Mouse (Mus musculus) activated CD4-positive, CD25-positive, alpha-beta regulatory T cell, adult 4 months (primary cell): ENCODE results near the gene Tmem106a. TPM values are rescaled to one million over a fixed set of nuclear protein-coding genes. Genes with fewer than 3 reads are reported as not detected.

Experiments used
- polyA plus RNA-seq, 2 experiments: library from polyadenylated mRNA; unstranded; fragments of 100-300 nt; shearing (Covaris generic); gene quantifications; one replicate each; pipeline ENCODE4 v1.2.1; 2017

Gene Tmem106a
- polyA plus RNA-seq, 2 experiments from 2014 or later = 13.4 to 13.6 TPM

Other genes with a start within 250 kb of the Tmem106a start
- gene G6pc, start 214.7 kb upstream of the Tmem106a start, polyA plus RNA-seq = not detected
- 10 to 100 TPM; 33.5 to 42.6 TPM for gene Aarsd1, start 164.6 kb upstream of the Tmem106a start, polyA plus RNA-seq
- gene Gm27029, start 157.4 kb upstream of the Tmem106a start, polyA plus RNA-seq = 1 to 10 TPM in 1 of 2 experiments, not detected in 1; 1.5 TPM
- gene Rundc1, start 157.2 kb upstream of the Tmem106a start, polyA plus RNA-seq = 1 to 10 TPM; 5.4 to 8.0 TPM
- 1 to 10 TPM; 1.1 to 4.2 TPM for gene Ptges3l, start 156.9 kb upstream of the Tmem106a start, polyA plus RNA-seq
- 100 to 1,000 TPM; 581 to 812 TPM for gene Rpl27, start 139.9 kb upstream of the Tmem106a start, polyA plus RNA-seq
- 100 to 1,000 TPM; 148 to 179 TPM for gene Ifi35, start 133.8 kb upstream of the Tmem106a start, polyA plus RNA-seq
- gene Rnd2, start 117.2 kb upstream of the Tmem106a start, polyA plus RNA-seq = under 1 TPM; 0.24 to 0.36 TPM
- gene Vat1, start 116.0 kb upstream of the Tmem106a start, polyA plus RNA-seq = 1 to 10 TPM in 1 of 2 experiments, under 1 TPM in 1; 0.60 to 1.5 TPM
- 1 to 10 TPM; 5.4 to 5.8 TPM for gene Brca1, start 30.3 kb upstream of the Tmem106a start, polyA plus RNA-seq
- 10 to 100 TPM; 42.3 to 84.0 TPM for gene Nbr1, start 30.1 kb upstream of the Tmem106a start, polyA plus RNA-seq
- gene Gm11634, start 17.0 kb downstream of the Tmem106a start, polyA plus RNA-seq = not detected
- gene Rdm1, start 45.0 kb downstream of the Tmem106a start, polyA plus RNA-seq = 100 to 1,000 TPM in 1 of 2 experiments, 10 to 100 TPM in 1; 65.1 to 101 TPM
- gene Arl4d, start 83.3 kb downstream of the Tmem106a start, polyA plus RNA-seq = under 1 TPM; 0.32 to 0.36 TPM
- 10 to 100 TPM; 23.6 to 25.5 TPM for gene Dhx8, start 150.7 kb downstream of the Tmem106a start, polyA plus RNA-seq
- 1 to 10 TPM in 1 of 2 experiments, not detected in 1; 1.0 TPM for gene Etv4, start 203.1 kb downstream of the Tmem106a start, polyA plus RNA-seq